Mouse (Mus musculus) olfactory bulb, adult 2 months (tissue): ENCODE measurements around the gene Tsga10.
"Not testable (repeated sequence)": the region's sequence is repeated elsewhere in the genome, so short reads cannot be mapped to it uniquely, and the experiment has no call there.

Experiments used
- CTCF ChIP-seq: fragments of 200-500 bp; IDR thresholded peaks from 2 replicates; pipeline ENCODE4 v1.5.1; 2012; ENCODE audit warnings: low read depth, mild to moderate bottlenecking, low read length, moderate library complexity; ENCODE audit not compliant: insufficient read depth
- POLR2A ChIP-seq: fragments of 200-500 bp; IDR thresholded peaks from 2 replicates; pipeline ENCODE4 v1.6.1; 2012; ENCODE audit warnings: mild to moderate bottlenecking, low read depth, low read length, moderate library complexity; ENCODE audit not compliant: insufficient read depth

GRCm38 (mm10) chr1:37712357-37712737, 153.9 kb downstream of the Tsga10 start:
- TF ChIP-seq CTCF, POLR2A: not testable (repeated sequence)
